Mouse (Mus musculus) T-cell, adult 2 months (primary cell): ENCODE data around the gene Pygb.

Experiments
- DNase-seq: peaks from one replicate; pipeline ENCODE4 v3.0.0; 2022; ENCODE audit warnings: low spot score

The Pygb gene

DNA sequence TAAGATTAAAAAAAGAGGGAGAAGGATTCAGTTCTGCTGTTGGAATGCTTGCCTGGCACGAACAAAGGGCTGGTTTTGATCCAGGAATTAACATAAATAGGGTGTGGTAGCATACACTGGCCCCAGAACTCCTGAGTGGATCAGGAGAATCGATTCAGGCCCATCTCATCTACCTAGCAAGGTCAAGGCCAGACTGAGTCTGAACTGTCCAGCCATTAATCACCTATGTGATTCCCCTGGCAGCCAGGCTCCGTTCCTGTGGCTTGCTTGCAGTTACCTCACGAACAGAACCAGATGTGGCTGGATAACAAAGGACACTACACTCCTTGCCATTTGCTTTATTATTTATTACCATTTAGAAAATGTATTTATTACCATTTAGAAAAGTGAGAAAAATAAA is 6.8 kb downstream of the Pygb start:
- DNase-seq, result no peak

GRCm38 (mm10) chr2:150798084-150798483 is 11.5 kb downstream of the Pygb start:
- DNase-seq, result no peak

- no peak for DNase-seq
Measured at GRCm38 (mm10) chr2:150800616-150801015, 14.1 kb downstream of the Pygb start.

- no peak for DNase-seq
Measured at GRCm38 (mm10) chr2:150803035-150803434, 16.5 kb downstream of the Pygb start.

DNA sequence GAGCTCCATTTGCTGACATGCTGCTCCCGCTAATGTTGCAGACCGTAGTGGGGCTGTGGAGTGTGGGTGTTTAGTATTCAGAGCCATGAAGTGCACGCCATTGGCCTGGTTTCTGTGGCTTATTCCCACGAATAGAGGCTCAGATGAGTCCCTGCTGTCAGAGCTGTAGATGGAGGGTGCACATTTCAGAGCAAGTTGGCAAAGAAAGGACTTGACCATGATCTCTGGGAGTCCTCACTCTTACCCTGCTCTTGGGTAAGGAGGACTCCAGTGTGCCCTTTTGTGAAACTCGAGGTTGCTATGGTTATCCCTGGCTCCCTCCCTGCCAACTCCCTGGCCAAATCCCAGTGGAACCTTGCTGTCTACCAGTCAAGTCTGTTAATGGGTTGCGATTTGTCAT is 21.8 kb downstream of the Pygb start:
- DNase-seq, result no peak

GRCm38 (mm10) chr2:150808812-150809211 is 22.3 kb downstream of the Pygb start:
- no peak for DNase-seq

DNA sequence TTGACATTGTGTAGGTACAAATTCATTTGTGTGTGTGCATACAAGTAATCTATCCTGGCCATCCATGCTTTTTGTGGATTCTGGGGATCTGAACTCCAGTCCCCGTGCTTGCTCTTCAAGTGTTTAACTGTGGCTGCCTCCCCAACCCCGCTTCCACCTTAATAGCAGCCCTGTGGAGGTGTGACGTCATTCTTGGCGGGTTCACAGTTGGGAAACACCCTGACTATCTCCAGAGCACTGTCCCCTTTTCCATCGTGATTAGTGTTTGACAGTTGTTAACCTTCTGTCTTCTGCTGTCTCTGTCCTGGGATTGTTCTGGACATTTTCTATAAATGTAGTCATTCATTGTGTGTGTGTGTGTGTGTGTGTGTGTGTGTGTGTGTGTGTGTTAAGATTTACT is 24.1 kb downstream of the Pygb start:
- no peak for DNase-seq

DNA sequence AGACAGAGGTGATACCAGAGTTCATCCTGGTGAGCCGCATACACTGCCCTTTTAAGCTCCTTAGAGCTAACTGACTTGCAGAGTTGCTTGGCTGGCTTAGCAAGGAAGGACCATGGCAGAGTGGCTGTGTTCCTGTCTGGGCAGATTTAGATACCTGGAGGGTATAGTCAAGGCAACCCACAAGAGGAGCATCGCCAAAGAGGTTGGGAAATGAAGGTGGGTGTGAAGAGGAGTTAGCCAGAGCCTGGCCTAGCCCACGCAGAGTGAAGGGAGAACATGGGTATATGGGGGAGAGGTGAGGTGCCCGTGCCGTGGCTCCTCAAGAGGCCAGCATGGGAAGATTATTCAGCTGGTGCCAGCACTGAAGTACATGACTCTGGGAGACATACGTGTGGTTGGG is 26.3 kb downstream of the Pygb start:
- no peak for DNase-seq

DNA sequence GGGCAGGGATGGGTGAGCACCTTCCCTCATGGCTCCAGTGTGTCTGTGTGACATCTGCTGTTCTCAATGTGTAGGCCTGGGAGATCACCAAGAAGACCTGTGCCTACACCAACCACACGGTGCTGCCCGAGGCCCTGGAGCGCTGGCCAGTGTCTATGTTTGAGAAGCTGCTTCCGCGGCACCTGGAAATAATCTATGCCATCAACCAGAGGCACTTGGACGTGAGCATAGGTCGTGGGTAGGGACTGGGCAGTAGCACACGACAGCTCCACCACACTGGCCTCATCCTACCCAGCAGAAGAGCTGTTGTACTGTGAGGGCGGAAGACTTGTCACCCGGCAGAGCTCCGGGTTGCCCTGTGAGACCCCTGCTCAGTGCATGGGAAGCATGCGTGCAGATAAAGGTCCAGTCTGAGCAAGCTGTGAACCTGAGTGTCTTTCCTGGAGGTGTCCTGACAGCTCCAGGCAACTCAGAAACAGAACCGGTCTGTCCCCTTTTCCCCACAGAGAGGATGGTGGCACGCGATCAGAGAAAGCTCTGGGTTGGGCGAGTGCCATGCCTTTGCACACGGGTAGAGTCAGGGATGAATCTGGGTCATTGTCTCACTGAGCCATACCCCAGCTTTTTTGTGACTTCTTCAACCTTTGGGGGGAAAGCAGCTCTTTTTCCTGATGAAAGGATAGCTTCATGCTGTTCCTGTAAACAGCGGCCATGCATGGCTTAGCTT is 30.3 kb downstream of the Pygb start:
- DNase-seq, result no peak

- no peak for DNase-seq
Measured at GRCm38 (mm10) chr2:150818742-150819141, 32.2 kb downstream of the Pygb start.

DNA sequence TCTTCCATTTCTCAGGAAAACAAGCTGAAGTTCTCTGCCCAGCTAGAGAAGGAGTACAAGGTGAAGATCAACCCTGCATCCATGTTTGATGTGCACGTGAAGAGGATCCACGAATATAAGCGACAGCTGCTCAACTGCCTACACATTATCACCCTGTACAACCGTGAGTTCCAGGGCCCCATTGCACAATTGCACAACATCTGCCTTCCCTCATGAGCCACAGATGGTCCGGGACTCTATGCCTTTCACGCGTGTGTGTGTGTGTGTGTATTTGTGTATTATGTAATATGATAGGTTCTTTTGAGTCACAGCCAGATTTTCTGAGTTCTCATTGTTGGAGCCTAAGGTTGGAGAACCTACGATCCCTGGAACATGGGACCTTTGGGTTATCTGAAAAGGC is 34.2 kb downstream of the Pygb start:
- DNase-seq, result no peak

DNA sequence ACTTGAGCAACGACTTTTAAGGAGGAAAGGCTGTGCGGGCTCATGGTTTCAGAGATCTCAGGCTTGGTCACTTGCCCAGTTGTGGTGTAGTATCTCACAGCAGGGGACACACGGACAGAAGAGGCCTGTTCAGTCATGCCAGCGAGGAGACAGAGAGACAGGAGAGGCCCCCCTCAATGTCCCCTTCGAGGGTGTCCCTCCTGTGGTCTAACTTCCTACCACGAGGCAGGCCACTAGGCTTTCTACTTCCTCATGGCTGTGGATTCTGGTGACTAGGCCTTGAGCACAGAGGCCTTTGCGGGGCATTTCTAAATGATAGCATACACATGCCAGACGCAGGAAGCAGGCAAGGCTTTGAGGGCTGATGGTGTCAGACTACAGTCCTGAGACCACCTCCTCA is 36.5 kb downstream of the Pygb start:
- no peak for DNase-seq

DNA sequence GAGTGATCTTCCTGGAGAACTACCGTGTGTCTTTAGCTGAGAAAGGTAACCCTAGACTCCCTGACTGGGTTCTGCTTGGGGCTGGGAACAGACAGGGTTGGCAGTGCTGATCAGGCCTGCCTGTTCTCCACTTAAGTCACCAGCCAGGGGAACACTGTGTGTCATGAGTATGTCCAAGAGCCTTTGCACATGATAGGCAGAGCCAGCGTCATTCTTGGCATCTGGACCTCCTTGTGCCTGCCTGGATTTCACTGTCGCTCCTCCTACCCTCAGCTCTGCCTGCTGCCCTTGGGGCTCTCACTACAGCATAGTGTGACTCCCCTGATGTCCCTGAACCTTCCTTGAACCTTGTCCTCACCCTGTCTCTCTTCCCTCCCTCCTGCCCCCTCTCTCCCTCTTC is 39.9 kb downstream of the Pygb start:
- DNase-seq, result no peak

- no peak for DNase-seq
Measured at GRCm38 (mm10) chr2:150828164-150828563, 41.6 kb downstream of the Pygb start.

- no peak for DNase-seq
Measured at GRCm38 (mm10) chr2:150828654-150829053, 42.1 kb downstream of the Pygb start.

GRCm38 (mm10) chr2:150830011-150830410 is 43.5 kb downstream of the Pygb start:
- no peak for DNase-seq

- no peak for DNase-seq
Measured at GRCm38 (mm10) chr2:150830911-150831441, 44.4 kb downstream of the Pygb start.

- DNase-seq, result no peak
Measured at GRCm38 (mm10) chr2:150832029-150832428, 45.5 kb downstream of the Pygb start.

DNA sequence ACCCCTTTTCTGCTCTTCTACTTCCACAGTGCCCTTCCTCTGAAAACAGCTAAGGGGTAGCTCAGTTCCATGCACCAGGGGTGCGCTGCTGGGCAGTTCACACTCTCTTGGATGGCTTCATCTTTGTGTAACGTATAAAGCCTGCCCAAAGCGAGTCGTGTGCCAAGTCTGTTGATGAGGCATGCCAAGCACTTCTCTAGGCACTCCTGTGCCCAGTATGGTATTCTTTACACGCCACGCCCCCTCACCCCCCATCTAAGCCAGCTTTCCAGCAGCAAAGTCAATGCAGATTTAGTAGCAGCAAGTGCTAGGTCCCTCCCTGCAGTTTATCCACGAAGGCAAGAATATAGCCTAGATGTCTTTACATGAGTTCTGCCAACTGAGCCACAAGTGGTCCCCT is 48.1 kb downstream of the Pygb start:
- no peak for DNase-seq

- DNase-seq, result no peak
Measured at GRCm38 (mm10) chr2:150835975-150836374, 49.4 kb downstream of the Pygb start.

GRCm38 (mm10) chr2:150836906-150837305 is 50.4 kb downstream of the Pygb start:
- DNase-seq, result no peak

- DNase-seq, result no peak
Measured at GRCm38 (mm10) chr2:150837781-150838180, 51.2 kb downstream of the Pygb start.

- no peak for DNase-seq
Measured at GRCm38 (mm10) chr2:150839686-150840471, 53.3 kb downstream of the Pygb start.
